Mouse (Mus musculus) layer of hippocampus, postnatal 14 days (tissue): ENCODE results near the gene Pard3. TPM values are rescaled to one million over a fixed set of nuclear protein-coding genes. Genes with fewer than 3 reads are reported as not detected.

Experiments
- DNase-seq, 2 experiments: peaks; one replicate each; pipeline ENCODE4 v3.0.0; 2021 to 2022; ENCODE audit warnings: low spot score in 2 of 2, mixed read lengths in 1 of 2
- total RNA-seq, 2 experiments: library from RNA; stranded (reverse); gene quantifications; 2 replicates each; pipeline ENCODE4 v1.2.3; 2021

Pard3 gene
- total RNA-seq, 2 experiments from 2014 or later = 26.0 to 28.4 TPM

- no peak for DNase-seq
Measured at GRCm38 (mm10) chr8:127586681-127587080, 523.0 kb downstream of the Pard3 start.

DNA sequence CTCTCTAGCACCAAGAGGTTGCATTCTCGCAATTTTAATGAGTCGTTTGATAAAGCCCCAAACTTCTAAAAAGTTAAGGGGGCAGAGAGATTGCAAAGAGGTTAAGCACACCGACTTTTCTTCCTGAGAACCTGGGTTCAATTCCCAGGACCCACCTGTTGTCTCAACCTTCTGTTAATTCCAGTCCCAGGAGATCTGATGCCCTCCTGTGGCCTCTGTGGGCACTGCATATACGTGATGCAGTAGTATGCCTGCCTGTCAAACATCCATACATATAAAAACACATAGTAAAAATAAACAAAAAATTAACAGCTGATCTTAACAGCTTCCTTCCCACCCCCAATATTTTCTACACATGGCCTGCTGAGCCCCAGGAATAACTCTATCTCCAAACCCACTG lies 524.6 kb downstream of the Pard3 start:
- no peak for DNase-seq

GRCm38 (mm10) chr8:127589291-127589690 lies 525.6 kb downstream of the Pard3 start:
- DNase-seq = peak in 1 of 2 experiments; percentile 29

DNA sequence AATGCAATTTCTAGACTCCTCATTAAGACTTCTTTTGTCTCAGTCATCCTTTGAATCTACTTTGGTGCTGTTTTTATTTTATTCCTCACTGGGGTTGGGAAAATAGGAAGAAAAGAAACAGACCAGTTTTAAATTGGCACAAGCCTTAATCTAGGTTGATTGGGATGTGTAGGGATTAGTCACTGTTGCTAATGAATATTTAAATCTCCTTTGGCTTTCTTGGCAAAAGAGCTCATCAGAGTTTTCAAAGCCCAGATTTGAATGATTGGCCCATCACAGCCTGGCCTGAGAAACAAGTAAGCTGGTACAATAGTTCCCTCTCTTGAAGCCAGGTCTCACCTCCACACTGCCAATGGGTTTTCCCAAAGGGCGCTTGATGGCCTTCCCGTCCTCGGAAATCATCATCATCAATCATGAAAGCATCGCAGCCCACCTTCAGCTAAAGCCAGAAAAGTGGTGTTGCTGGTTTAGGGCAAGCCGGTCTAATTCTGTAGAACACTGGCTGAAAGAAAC lies 527.0 kb downstream of the Pard3 start:
- DNase-seq = peak in 1 of 2 experiments; percentile 41

GRCm38 (mm10) chr8:127592648-127593574 lies 529.2 kb downstream of the Pard3 start:
- no peak for DNase-seq

GRCm38 (mm10) chr8:127600641-127601040 lies 536.9 kb downstream of the Pard3 start:
- DNase-seq = no peak

GRCm38 (mm10) chr8:127603062-127603461 lies 539.4 kb downstream of the Pard3 start:
- peak in 1 of 2 experiments; percentile 54 for DNase-seq

- peak in 1 of 2 experiments; percentile 42 for DNase-seq
Measured at GRCm38 (mm10) chr8:127608541-127609270, 545.0 kb downstream of the Pard3 start.

GRCm38 (mm10) chr8:127609316-127609715 lies 545.6 kb downstream of the Pard3 start:
- peak in 1 of 2 experiments; percentile 40 for DNase-seq

GRCm38 (mm10) chr8:127614206-127614605 lies 550.5 kb downstream of the Pard3 start:
- no peak for DNase-seq

GRCm38 (mm10) chr8:127616681-127617080 lies 553.0 kb downstream of the Pard3 start:
- no peak for DNase-seq

GRCm38 (mm10) chr8:127622137-127622536 lies 558.4 kb downstream of the Pard3 start:
- no peak for DNase-seq

DNA sequence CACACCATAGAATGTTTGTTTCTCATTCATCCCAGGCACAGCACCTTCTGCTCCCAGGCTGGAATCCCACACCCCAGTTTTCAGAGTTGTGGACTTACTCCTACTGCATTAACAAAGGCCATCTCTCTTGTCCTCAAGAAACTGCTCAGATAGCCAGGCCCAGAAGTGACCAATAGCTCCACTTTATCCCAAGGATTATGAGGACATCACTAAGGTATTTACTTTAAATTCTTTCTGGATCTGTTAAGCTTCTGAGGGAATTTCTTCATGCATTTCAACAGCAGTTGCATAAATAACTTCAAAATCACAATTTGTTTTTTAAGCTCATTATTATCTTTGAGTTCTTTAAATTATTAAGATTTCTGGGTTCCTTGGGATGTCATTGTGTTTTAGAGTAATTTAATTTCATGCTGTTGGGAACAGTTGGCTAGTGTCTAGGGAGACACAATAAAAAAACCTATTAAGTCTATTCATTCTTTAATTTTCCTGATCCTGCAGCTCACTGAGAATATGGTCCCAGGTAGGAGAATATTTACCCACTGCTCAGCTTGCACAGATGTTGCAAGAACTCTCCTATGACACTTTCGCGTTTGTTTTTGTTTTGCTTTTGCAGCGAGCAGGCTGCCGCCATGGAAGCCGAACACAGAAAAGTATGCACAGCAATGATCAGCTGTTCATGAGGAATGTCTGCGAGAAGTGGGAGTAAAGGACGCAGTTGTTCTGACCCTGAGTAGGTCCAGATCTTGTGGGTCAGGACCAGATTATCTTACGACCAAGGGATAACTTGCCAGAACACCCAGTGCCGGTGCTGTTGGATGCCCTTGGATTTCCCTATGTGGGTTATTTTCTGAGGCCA lies 574.8 kb downstream of the Pard3 start:
- DNase-seq = no peak

DNA sequence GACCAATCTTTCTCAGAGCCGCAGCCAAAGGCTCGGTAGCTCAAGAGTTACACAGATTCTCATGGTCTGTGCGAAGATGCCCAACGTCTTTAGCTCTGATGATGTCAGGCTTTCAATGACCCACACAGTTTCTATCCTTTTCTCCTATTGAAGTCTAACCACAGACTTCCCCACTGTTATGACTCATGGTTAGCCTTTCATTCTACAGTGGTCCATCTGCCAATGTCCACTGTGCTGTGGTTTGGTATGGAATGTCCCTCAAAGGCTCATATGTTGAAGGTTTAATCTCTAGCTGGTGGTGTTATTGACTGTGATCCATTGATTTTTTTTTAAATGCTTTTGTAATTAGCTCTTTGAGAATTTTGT lies 575.4 kb downstream of the Pard3 start:
- no peak for DNase-seq

DNA sequence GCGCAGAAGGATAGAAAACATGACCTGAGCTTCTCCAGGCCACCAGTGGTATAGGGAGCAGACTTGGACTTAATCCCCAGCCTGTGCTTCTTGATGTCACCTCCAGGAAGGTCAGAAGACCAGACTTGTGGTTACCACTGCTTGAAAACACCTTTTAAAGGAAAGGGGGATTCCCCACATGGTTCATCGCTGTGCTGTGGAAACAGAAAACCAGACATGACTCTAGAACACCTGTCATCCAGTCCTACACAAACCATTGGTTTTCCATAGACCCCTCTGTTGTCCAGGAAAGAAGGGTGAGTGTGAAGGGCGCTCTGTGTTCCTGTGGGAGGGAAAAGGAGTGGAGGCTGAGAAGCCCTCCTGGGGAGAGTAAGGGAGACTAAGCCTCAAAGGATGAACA lies 591.9 kb downstream of the Pard3 start:
- DNase-seq = no peak

Other genes starting within 250 kb of the Pard3 start
- gene Tomm20, start 118.0 kb upstream of the Pard3 start, total RNA-seq = 100 to 1,000 TPM; 165 to 178 TPM
- 10 to 100 TPM; 14.0 to 14.8 TPM for gene Rbm34, start 92.8 kb upstream of the Pard3 start, total RNA-seq